Mouse (Mus musculus) C2C12 (cell line): Measurements from ENCODE around the gene Rimkla. TPM values are rescaled to one million over a fixed set of nuclear protein-coding genes. Genes with fewer than 3 reads are reported as not detected.

Source experiments
- H3K27me3 ChIP-seq: one replicate; pipeline ENCODE4 v1.6.1; 2011; ENCODE audit not compliant: control insufficient read depth, insufficient read depth, insufficient read length
- H3K36me3 ChIP-seq: one replicate; pipeline ENCODE4 v1.6.1; 2011; ENCODE audit not compliant: control insufficient read depth, insufficient read depth
- H3K4me3 ChIP-seq: one replicate; pipeline ENCODE4 v1.5.1; 2011; ENCODE audit warnings: mild to moderate bottlenecking, control low read depth; ENCODE audit not compliant: poor library complexity, insufficient read depth, severe bottlenecking
- H3K79me2 ChIP-seq: one replicate; pipeline ENCODE4 v1.6.1; 2011; ENCODE audit not compliant: control insufficient read depth, insufficient read depth
- H3K79me3 ChIP-seq: one replicate; pipeline ENCODE4 v1.6.1; 2011; ENCODE audit warnings: low read depth, control low read depth
- H3ac ChIP-seq: one replicate; pipeline ENCODE3; 2011; ENCODE audit warnings: low read depth; ENCODE audit not compliant: control insufficient read depth, insufficient read length
- CEBPB ChIP-seq: IDR thresholded peaks from one replicate; pipeline ENCODE4 v1.6.1; 2011; ENCODE audit warnings: low read depth, mild to moderate bottlenecking, control low read depth, moderate library complexity
- CTCF ChIP-seq: IDR thresholded peaks from one replicate; pipeline ENCODE4 v1.5.1; 2011; ENCODE audit not compliant: control insufficient read depth, insufficient read depth, insufficient read length
- FOSL1 ChIP-seq: IDR thresholded peaks from one replicate; pipeline ENCODE4 v1.8.0; 2011; ENCODE audit warnings: mild to moderate bottlenecking, low read length; ENCODE audit not compliant: poor library complexity, insufficient read depth, severe bottlenecking
- MAX ChIP-seq: IDR thresholded peaks from one replicate; pipeline ENCODE4 v1.6.1; 2011; ENCODE audit warnings: mild to moderate bottlenecking, control low read depth
- MYOD1 ChIP-seq: IDR thresholded peaks from one replicate; pipeline ENCODE4 v1.6.1; 2011; ENCODE audit warnings: low read depth; ENCODE audit not compliant: control insufficient read depth, insufficient read length
- MYOG ChIP-seq: IDR thresholded peaks from one replicate; pipeline ENCODE4 v1.6.1; 2011; ENCODE audit not compliant: control insufficient read depth, insufficient read length; ENCODE audit errors: extremely low read depth
- USF1 ChIP-seq: IDR thresholded peaks from one replicate; pipeline ENCODE4 v1.6.1; 2011; ENCODE audit warnings: low read depth, mild to moderate bottlenecking, control low read depth, moderate library complexity
- polyA plus RNA-seq: library from polyadenylated mRNA; unstranded; fragments of >200 nt; fragmentation: generic; extraction: Trizol; gene quantifications from one replicate; pipeline ENCODE4 v1.2.1, GENCODE M21; 2012; ENCODE audit warnings: missing spikeins

The Rimkla gene
- polyA plus RNA-seq, 1 experiment: not detected

DNA sequence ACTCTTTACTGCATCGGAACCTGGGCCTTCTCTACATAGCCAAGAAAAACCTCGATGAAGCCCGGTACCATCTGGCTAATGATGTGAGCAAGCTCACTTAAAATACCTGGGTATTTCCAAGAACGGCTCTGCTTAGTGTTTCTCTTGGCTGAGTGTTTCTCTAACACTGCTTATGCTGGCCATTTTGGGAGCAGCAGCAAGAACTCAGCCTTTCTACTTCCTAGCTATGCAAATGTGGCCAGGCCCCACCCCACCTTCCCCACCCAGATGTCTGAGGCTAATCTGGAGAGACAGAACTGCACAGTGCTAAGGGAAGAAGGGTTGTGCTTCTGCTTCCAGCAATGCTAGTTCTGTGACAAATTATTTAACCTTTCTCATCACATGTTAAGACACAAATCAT, 50.6 kb downstream of the Rimkla start:
- H3K36me3 ChIP-seq: no peaks in the 10 kb centered on the region
- H3K79me3 ChIP-seq: no peaks in the 10 kb centered on the region
- peaks cover 7% of the 10 kb centered on the region for H3K27me3 ChIP-seq
- TF ChIP-seq CEBPB (no peak), CTCF (no peak), MYOD1 (no peak), FOSL1 (no peak), MYOG (no peak), MAX (no peak), USF1 (no peak)
- H3K79me2 ChIP-seq: no peaks in the 10 kb centered on the region
- H3ac ChIP-seq: no peak overlapping the region
- no peak overlapping the region for H3K4me3 ChIP-seq

DNA sequence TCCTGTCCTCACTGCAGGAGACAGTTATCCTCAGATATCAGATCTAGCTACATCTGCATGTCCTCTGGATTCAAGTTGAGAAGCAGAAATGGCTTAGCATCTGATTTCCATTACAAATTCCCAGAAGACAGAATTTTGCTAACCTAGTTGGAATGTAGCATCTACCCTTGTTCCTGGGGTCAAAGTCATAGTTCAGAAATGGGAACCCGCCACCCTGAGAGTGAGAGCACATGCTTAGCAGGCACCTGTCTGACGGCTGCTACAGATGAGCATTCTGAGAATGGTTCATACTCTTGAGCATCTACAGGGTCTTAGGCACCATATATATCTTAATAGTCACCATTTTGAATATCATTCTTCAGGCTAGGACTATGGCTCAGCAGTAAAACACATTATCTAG, 54.5 kb downstream of the Rimkla start:
- H3ac ChIP-seq: no peak overlapping the region
- peaks cover 25% of the 10 kb centered on the region for H3K27me3 ChIP-seq
- TF ChIP-seq MAX (no peak), MYOD1 (no peak), MYOG (no peak), CEBPB (no peak), FOSL1 (no peak), CTCF (no peak), USF1 (no peak)
- H3K4me3 ChIP-seq: no peak overlapping the region
- H3K79me3 ChIP-seq: no peaks in the 10 kb centered on the region
- H3K79me2 ChIP-seq: no peaks in the 10 kb centered on the region
- H3K36me3 ChIP-seq: no peaks in the 10 kb centered on the region

DNA sequence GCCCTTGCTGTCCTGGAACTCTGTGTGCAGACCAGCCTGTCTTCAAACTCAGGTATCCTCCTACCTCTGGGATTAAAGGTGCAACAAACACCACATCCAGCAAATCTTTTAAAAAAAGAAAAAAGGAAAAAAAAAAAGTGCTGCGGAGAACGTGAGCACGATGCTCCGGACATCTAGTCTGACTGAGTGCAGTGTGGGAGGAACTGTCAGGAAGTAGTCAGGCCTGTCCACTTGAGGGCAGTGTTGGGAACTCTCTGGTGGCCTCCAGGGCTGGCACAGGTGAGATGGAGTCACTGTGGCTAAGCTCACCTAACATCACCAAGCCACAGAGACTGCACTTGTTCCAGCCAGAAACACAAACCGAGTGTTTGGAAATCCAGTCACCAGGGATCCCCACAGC, 61.8 kb downstream of the Rimkla start:
- Histone ChIP-seq H3K36me3 (no peaks in the 10 kb centered on the region), H3K79me3 (no peaks in the 10 kb centered on the region), H3K79me2 (no peaks in the 10 kb centered on the region), H3K27me3 (peaks cover 20% of the 10 kb centered on the region), H3ac (no peak overlapping the region), H3K4me3 (no peak overlapping the region)
- TF ChIP-seq CTCF (peak; percentile 45), MYOG (no peak)

- H3K79me2 ChIP-seq: no peaks in the 10 kb centered on the region
- H3K27me3 ChIP-seq: peaks cover 4% of the 10 kb centered on the region
- no peaks in the 10 kb centered on the region for H3K79me3 ChIP-seq
- H3K36me3 ChIP-seq: no peaks in the 10 kb centered on the region
- no peak overlapping the region for H3ac ChIP-seq
- H3K4me3 ChIP-seq: no peak overlapping the region
- no peak for TF ChIP-seq FOSL1
- no peak for TF ChIP-seq MAX
- TF ChIP-seq CTCF: no peak
- TF ChIP-seq CEBPB: no peak
- no peak for TF ChIP-seq MYOG
- no peak for TF ChIP-seq MYOD1
- TF ChIP-seq USF1: no peak
Measured at GRCm38 (mm10) chr4:119427680-119428079, 64.7 kb downstream of the Rimkla start.

GRCm38 (mm10) chr4:119425601-119426000, 66.8 kb downstream of the Rimkla start:
- H3K79me3 ChIP-seq: no peaks in the 10 kb centered on the region
- no peaks in the 10 kb centered on the region for H3K79me2 ChIP-seq
- H3K4me3 ChIP-seq: no peak overlapping the region
- no peaks in the 10 kb centered on the region for H3K36me3 ChIP-seq
- no peaks in the 10 kb centered on the region for H3K27me3 ChIP-seq
- no peak overlapping the region for H3ac ChIP-seq
- TF ChIP-seq USF1: no peak
- no peak for TF ChIP-seq MYOG
- no peak for TF ChIP-seq MYOD1
- TF ChIP-seq FOSL1: no peak
- no peak for TF ChIP-seq MAX
- no peak for TF ChIP-seq CTCF
- no peak for TF ChIP-seq CEBPB

GRCm38 (mm10) chr4:119425077-119425476, 67.4 kb downstream of the Rimkla start:
- H3K79me3 ChIP-seq: no peaks in the 10 kb centered on the region
- TF ChIP-seq CTCF: no peak
- H3K27me3 ChIP-seq: no peaks in the 10 kb centered on the region
- no peaks in the 10 kb centered on the region for H3K79me2 ChIP-seq
- H3K36me3 ChIP-seq: no peaks in the 10 kb centered on the region
- no peak overlapping the region for H3ac ChIP-seq
- no peak overlapping the region for H3K4me3 ChIP-seq
